In genomic region chr14:118180711-118181177, GRCm38 (mm10) we compare ENCODE assay signal across 8 mouse cellular contexts. TPM values are rescaled to one million over a fixed set of nuclear protein-coding genes. Genes with fewer than 3 reads are reported as not detected.
DNase-seq lines count a peak whose midpoint lies in the region; ATAC-seq and TF ChIP-seq lines count a peak whose summit lies in the region.

No protein-coding gene starts in this region.

- peak overlapping the region; percentile 50 for H3K4me3 ChIP-seq in intestine, embryonic 14.5 days (ENCODE audit: low read depth, low read length)
- peak overlapping the region; percentile 46 for H3K4me3 ChIP-seq in limb, embryonic 14.5 days (replicated peaks; ENCODE audit: low read length)
- peak overlapping the region; percentile 45 for H3K4me3 ChIP-seq in midbrain, embryonic 11.5 days (ENCODE audit: low read depth, low read length)

- ATAC-seq in intestine, embryonic 14.5 days (replicated peaks; ENCODE audit: low FRiP score, low TSS enrichment, low read depth) = peak; percentile 79
- peak; percentile 51; the same call in 1 of the 2 replicates for ATAC-seq in limb, embryonic 14.5 days (ENCODE audit: low FRiP score, low read depth)
- ATAC-seq in midbrain, embryonic 11.5 days (ENCODE audit: low FRiP score) = peak; percentile 76
- ATAC-seq in activated CD4-positive, CD25-positive, alpha-beta regulatory T cell, adult 4 months = no peak

- DNase-seq in ovary, postnatal 14 days (ENCODE audit: low spot score) = peak; percentile 12
- no peak for DNase-seq in ovary, adult 18-20 months (ENCODE audit: low spot score)
- peak; percentile 70 to 74 for DNase-seq in cerebellum, postnatal 10 days
- DNase-seq in frontal cortex, postnatal 36 days (ENCODE audit: low spot score in 2 of 2) = peak; percentile 37 to 41
- DNase-seq in intestine, embryonic 14.5 days (ENCODE audit: low spot score) = peak; percentile 65
- peak; percentile 51 for DNase-seq in limb, embryonic 14.5 days (ENCODE audit: low spot score)
- peak; percentile 93 for DNase-seq in midbrain, embryonic 11.5 days (ENCODE audit: low spot score, missing footprints)

- no peaks in the 10 kb centered on the region for H3K27me3 ChIP-seq in intestine, embryonic 14.5 days (replicated peaks; ENCODE audit: control insufficient read depth, insufficient read depth, low read length)
- no peaks in the 10 kb centered on the region for H3K27me3 ChIP-seq in limb, embryonic 14.5 days (ENCODE audit: control insufficient read depth, insufficient read depth, low read length)
- H3K27me3 ChIP-seq in midbrain, embryonic 11.5 days (ENCODE audit: control insufficient read depth, insufficient read depth, low read length) = no peaks in the 10 kb centered on the region

- no peak for TF ChIP-seq POLR2A in limb, embryonic 14.5 days (IDR thresholded peaks at IDR 0.05; ENCODE audit: borderline replicate concordance, extremely low read depth, insufficient read depth, insufficient read length)

- no peaks in the 10 kb centered on the region for H3K4me1 ChIP-seq in intestine, embryonic 14.5 days (replicated peaks; ENCODE audit: control insufficient read depth, insufficient read depth, low read length)
- no peaks in the 10 kb centered on the region for H3K4me1 ChIP-seq in limb, embryonic 14.5 days (ENCODE audit: control insufficient read depth, insufficient read depth, low read length)
- H3K4me1 ChIP-seq in midbrain, embryonic 11.5 days (ENCODE audit: control insufficient read depth, insufficient read depth, low read length) = peaks cover 5% of the 10 kb centered on the region

- no peaks in the 10 kb centered on the region for H3K9me3 ChIP-seq in intestine, embryonic 14.5 days (ENCODE audit: control insufficient read depth, low read length)
- H3K9me3 ChIP-seq in limb, embryonic 14.5 days (ENCODE audit: control insufficient read depth, low read length) = no peaks in the 10 kb centered on the region
- H3K9me3 ChIP-seq in midbrain, embryonic 11.5 days (ENCODE audit: control insufficient read depth, low read length) = no peaks in the 10 kb centered on the region

- 4% methylated on average over 10 of the region's 10 CpGs for WGBS in intestine, embryonic 14.5 days
- 5% methylated on average over 10 of the region's 10 CpGs for WGBS in limb, embryonic 14.5 days
- WGBS in midbrain, embryonic 11.5 days = 2% methylated on average over 10 of the region's 10 CpGs

- H3K9ac ChIP-seq in intestine, embryonic 14.5 days (ENCODE audit: low read length) = peak overlapping the region; percentile 61
- peak overlapping the region; percentile 60 for H3K9ac ChIP-seq in limb, embryonic 14.5 days (ENCODE audit: low read depth, low read length, severe bottlenecking)
- H3K9ac ChIP-seq in midbrain, embryonic 11.5 days (ENCODE audit: low read length) = peak overlapping the region; percentile 71; the same call in 1 of the 2 replicates

- peak overlapping the region; percentile 74 for H3K27ac ChIP-seq in intestine, embryonic 14.5 days (ENCODE audit: low read depth)
- H3K27ac ChIP-seq in limb, embryonic 14.5 days (replicated peaks; ENCODE audit: low read depth, low read length) = 0 out of 2 replicates have a peak overlapping the region, but pooled peaks have one; percentile 41
- H3K27ac ChIP-seq in midbrain, embryonic 11.5 days (ENCODE audit: low read depth, low read length) = peak overlapping the region; percentile 73

- H3K36me3 ChIP-seq in intestine, embryonic 14.5 days (ENCODE audit: control insufficient read depth, insufficient read depth, low read length) = no peaks in the 10 kb centered on the region
- H3K36me3 ChIP-seq in limb, embryonic 14.5 days (ENCODE audit: control insufficient read depth, insufficient read depth, low read length) = no peaks in the 10 kb centered on the region
- H3K36me3 ChIP-seq in midbrain, embryonic 11.5 days (ENCODE audit: control insufficient read depth, insufficient read depth, low read length) = no peaks in the 10 kb centered on the region

- peak overlapping the region; percentile 91 for H3K4me2 ChIP-seq in intestine, embryonic 14.5 days (ENCODE audit: low read length)
- H3K4me2 ChIP-seq in limb, embryonic 14.5 days (replicated peaks; ENCODE audit: low read depth, low read length, severe bottlenecking) = peak overlapping the region; percentile 80
- H3K4me2 ChIP-seq in midbrain, embryonic 11.5 days = peak overlapping the region; percentile 72

RNA-seq across cellular contexts. Expression of gene Gpr180, which starts 43.8 kb away (rescaled TPM):
- polyA plus RNA-seq in intestine, embryonic 14.5 days (2014; fragmentation: Nextera tagmentation; extraction: Ambion mirVana) = 52.2 and 54.4 TPM in 2 replicates
- 60.8 and 75.7 TPM in 2 replicates for polyA plus RNA-seq in limb, embryonic 14.5 days (2012; rRNA removed)
- polyA plus RNA-seq in limb, embryonic 14.5 days (2014; fragmentation: Nextera tagmentation; extraction: Ambion mirVana) = 82.6 and 84.5 TPM in 2 replicates
- 29.5 and 32.3 TPM in 2 replicates for polyA plus RNA-seq in midbrain, embryonic 11.5 days (2014; fragmentation: Nextera tagmentation; extraction: Ambion mirVana)
- polyA plus RNA-seq in activated CD4-positive, CD25-positive, alpha-beta regulatory T cell, adult 4 months (2017; shearing (Covaris generic)) = 1 to 10 TPM; 7.6 to 8.8 TPM

RNA-seq across cellular contexts. Expression of gene Tgds, which starts 48.2 kb away (rescaled TPM):
- 32.9 and 34.3 TPM in 2 replicates for polyA plus RNA-seq in intestine, embryonic 14.5 days (2014; fragmentation: Nextera tagmentation; extraction: Ambion mirVana)
- 36.0 and 39.9 TPM in 2 replicates for polyA plus RNA-seq in limb, embryonic 14.5 days (2012; rRNA removed)
- polyA plus RNA-seq in limb, embryonic 14.5 days (2014; fragmentation: Nextera tagmentation; extraction: Ambion mirVana) = 37.9 and 38.6 TPM in 2 replicates
- polyA plus RNA-seq in midbrain, embryonic 11.5 days (2014; fragmentation: Nextera tagmentation; extraction: Ambion mirVana) = 28.7 and 29.5 TPM in 2 replicates
- 10 to 100 TPM; 25.7 to 33.6 TPM for polyA plus RNA-seq in activated CD4-positive, CD25-positive, alpha-beta regulatory T cell, adult 4 months (2017; shearing (Covaris generic))

RNA-seq across cellular contexts. Expression of gene Sox21, which starts 56.1 kb away (rescaled TPM):
- polyA plus RNA-seq in intestine, embryonic 14.5 days (2014; fragmentation: Nextera tagmentation; extraction: Ambion mirVana) = not detected in 2 replicates
- polyA plus RNA-seq in limb, embryonic 14.5 days (2012; rRNA removed) = 0.85 and 0.98 TPM in 2 replicates
- 0.65 and 0.84 TPM in 2 replicates for polyA plus RNA-seq in limb, embryonic 14.5 days (2014; fragmentation: Nextera tagmentation; extraction: Ambion mirVana)
- 20.4 and 24.5 TPM in 2 replicates for polyA plus RNA-seq in midbrain, embryonic 11.5 days (2014; fragmentation: Nextera tagmentation; extraction: Ambion mirVana)
- not detected for polyA plus RNA-seq in activated CD4-positive, CD25-positive, alpha-beta regulatory T cell, adult 4 months (2017; shearing (Covaris generic))

Comparison
In these comparisons a context has a peak if more than half of its experiments do, and no peak if none do; other contexts are left out.
1. RNA of gene Sox21, which starts 56.1 kb away (polyA plus RNA-seq): 20.4 to 24.5 TPM in midbrain, embryonic 11.5 days; 0.65 to 0.98 TPM in limb, embryonic 14.5 days, not detected in intestine, embryonic 14.5 days and not detected in activated CD4-positive, CD25-positive, alpha-beta regulatory T cell, adult 4 months; every median in the first group is over 10 times any median in the second.
2. Peak in every context shown above with its lines, with median percentiles within 50 percentile points of each other: H3K27ac ChIP-seq, H3K4me2 ChIP-seq, H3K4me3 ChIP-seq and H3K9ac ChIP-seq.